Mouse (Mus musculus): ENCODE data around the gene Saa2.

Gene Saa2

DNA sequence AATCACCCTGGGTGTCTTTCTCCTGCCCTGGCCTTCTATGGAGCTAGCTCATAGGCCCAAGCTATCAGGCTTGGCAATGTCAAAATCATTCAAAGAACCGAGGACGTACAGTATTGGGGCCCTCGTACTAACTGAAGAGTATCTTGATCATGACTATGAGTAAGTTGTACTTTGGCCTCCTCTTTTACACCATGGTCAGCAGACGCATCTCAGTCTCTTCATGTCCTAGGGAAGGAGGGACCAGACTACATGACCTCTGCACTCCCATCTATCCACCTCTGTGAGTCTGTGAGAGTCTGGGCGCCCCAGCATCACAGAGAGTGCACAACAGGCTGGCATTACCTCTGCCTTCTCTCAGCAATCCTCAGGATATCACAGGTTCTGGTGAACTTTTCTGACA is 11.0 kb downstream of the Saa2 start:
- no peak for DNase-seq (ENCODE audit: low spot score)

DNA sequence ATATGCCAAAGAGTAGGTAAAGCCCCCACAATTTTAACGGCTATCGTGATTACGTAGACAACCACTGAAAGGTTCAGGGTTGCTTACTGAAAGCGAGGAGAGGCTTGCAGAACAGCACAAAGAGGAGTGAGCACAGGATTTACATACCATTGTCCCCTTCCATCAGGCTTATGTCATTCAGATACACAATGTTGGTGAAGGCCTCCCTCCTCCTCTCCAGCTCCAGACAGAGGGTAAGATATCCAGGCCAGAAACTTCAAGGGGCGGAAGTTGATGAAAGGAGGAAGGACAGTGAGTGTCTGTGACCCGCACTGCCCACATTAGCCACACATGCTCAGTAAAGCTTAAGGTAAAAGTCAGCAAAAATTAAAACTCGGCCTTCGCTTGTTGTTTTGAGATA is 13.1 kb downstream of the Saa2 start:
- DNase-seq (ENCODE audit: low spot score), result no peak

DNA sequence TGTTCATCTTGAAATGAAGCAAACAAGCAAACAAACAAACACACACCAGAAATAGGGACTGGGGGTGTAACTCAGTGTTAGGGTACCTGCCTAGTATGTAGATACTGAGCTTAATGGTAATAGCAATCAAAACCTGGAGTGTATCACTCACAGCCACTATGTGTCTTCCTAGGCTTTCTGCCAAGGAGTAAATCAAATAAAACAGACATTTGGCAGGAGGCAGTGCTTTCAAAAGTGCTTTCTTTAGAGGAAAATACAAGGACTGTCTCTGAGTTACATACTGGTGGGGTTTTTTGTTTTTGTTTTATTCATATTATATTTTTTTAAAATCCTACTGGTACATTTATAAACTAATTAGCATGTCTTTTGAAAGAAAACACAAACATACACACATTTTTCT is 15.8 kb downstream of the Saa2 start:
- no peak for DNase-seq (ENCODE audit: low spot score)

DNA sequence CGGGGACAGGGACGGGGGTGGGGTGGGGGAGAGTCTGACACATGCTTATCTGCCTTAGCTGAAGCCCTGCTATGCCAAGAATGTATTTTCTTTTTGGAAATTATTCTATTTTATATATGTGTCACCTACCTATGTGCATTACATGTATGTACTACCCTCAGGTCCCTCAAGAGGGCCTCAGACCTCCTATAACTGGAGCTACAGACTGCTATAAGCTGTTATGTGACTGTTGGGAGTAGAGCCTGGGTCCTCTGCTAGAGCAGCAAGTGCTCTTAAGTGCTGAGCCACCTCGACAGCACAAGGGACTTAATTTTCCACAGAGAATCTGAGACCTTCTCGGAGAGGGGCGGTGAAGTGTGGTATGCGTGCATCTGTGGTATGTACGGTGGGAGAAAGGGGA is 16.9 kb downstream of the Saa2 start:
- no peak for DNase-seq (ENCODE audit: low spot score)

DNA sequence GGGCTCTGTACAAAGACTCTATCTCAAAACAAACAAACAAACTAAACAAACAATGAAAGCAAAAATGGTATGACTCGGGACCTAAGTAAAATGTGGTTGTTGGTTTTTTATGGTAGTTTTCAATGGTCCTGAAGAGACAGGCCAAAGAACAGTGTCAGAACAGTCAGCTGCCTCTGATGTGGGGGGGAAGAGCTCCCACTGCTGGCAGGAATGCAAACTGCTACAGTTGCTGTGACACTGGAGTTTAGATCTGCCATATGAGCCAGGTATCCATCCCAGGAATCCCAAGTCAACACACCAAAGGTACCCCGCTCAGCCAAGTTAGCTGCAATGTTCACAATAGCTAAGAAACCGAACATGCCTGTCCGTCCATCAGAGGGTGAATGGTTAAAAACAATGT is 19.1 kb downstream of the Saa2 start:
- DNase-seq (ENCODE audit: low spot score), result peak; percentile 45

DNA sequence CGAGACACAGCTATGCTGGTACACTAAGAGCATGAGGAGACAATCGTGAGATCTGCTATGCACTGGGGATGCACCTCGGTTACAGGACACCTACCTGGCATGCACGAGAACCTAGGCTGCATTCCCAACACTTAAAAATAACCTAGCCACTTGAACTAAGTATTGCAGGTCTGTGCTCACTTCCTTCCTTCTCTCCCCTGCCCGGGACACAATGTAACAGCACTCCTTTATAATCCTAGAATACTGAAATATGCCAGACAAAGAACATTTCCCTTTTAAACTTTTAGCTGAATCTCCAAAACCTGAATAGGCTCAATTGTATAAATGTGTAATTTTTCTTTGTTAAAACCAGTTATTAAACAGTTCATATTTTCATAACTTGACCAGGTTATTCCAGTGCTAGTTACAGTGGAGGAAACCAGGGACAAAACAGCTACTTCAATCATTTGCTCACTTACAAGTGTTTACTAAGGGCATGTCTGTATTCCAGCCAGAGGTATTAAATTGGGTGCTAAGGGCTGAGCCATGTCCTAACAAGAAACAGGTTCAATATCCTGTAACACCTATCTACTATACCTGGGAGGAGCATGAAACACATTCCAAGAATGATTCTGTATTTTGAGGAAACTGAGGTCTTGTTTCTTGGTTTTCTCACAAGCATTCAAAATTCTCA is 37.7 kb downstream of the Saa2 start:
- no peak for DNase-seq (ENCODE audit: low spot score)

DNA sequence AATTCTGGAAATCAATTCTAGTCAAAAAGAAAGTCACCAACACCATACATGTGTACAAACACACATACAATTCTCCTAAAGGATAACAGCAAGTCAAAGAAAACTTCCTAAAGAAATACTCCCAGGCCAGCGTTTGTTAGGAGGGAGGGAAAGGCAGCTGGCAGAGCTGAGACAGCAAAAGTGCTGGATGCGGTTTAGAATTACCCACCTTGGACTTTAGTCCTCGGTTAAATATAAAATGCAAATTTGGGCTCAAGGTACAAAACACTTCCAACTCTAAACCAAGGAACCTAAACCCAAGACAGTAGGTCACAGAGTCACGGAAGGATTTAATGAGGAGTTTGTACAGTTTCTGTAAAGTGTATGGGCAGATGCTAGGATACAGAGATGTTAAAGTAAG is 42.3 kb downstream of the Saa2 start:
- DNase-seq (ENCODE audit: low spot score), result no peak

DNA sequence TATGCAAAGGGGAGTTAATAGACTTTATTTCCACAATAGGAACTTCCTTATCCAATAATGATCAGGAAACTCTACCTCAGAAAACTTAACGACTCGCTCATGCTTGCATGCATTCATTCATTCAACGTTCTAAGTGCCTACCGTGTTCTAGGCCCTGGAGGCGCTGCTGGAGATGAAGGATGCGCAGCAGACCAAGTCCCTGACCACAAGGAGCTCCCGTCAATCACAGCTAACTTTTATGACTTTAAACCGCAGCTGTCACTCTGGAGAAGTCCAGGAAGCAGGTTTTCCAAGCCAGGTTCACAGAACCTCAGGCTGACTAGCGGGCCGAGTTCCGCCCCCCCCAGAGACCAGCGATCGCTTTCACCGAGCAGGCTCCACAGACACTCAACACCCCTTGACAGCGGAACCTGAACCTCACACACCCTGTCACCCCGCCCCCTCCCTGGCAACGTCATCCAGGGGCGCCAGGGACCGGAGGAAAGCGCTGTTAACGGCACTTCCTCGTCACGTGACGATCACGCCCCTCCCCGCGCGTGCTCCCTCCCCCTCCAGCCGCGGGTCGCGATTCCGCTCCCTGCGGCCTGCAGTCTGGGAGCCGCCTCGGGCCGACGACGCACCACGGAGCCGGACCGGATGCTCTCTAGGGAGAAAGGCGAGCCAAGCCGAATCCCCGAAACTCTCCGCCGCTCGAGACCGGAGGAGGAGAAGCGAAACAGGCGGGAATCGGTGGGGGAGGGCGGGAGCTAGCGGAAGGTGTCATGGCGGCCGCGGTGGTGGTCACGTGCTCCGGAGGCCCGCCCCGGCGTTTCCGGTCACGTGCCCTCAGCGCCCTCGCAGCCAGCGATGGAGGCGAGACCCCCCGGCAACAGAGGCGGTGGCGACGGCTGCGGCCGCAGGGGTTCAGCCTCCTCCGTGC is 44.0 kb downstream of the Saa2 start, which contains the start of the genes Hps5 and Gtf2h1:
Gene Hps5 (minus strand): TSS at position 778 of the 919 bp plus-strand sequence.
Gene Gtf2h1 (plus strand): TSS at position 817 of the 919 bp plus-strand sequence.
- DNase-seq (ENCODE audit: low spot score), result peak; percentile 97

DNA sequence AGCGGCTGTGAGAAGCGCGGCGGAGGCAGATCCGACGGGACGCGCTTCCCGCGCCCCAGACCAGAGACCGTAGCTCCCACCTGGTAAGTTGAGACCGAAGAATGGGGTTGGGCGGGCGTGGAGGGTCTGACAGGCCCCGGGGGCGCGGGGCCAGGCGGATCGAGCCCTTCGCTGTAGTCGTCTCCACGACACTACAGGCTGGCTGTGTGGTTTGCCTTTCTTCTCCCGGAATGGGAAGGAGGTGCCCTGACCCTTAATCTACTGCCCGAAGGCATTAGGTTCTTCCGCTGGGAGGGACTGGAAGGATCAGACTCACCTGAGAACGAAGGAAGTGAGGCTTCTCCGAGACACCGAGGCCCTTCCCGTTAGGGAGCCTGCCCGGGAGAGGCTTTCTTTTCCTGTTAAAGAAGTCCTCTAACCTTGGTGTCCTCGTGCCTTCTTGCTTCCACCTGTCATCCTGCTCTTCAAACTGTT is 44.7 kb downstream of the Saa2 start:
- peak; percentile 7 for DNase-seq (ENCODE audit: low spot score)

DNA sequence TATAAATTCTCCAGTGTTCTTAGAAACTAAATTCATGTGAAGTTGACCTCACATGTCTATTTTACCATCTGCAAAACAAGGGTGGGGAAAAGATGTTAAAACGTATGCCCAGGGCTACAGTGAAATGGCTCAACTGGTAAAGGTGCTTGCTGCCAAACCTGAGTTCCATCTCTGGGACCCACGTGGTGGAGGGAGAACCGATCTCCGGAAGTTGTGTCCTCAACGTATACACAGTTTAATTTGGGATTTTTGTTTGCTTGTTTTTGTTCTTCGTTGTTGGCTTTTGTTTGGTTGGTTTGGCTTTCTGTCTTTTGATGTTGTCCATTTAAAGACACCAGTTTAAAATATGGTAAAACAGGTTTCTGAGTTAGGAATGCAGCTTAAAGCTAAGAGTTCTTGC is 45.2 kb downstream of the Saa2 start:
- DNase-seq (ENCODE audit: low spot score), result no peak
